Comparison of ENCODE assay signal across 11 mouse cellular contexts in the genomic region with DNA sequence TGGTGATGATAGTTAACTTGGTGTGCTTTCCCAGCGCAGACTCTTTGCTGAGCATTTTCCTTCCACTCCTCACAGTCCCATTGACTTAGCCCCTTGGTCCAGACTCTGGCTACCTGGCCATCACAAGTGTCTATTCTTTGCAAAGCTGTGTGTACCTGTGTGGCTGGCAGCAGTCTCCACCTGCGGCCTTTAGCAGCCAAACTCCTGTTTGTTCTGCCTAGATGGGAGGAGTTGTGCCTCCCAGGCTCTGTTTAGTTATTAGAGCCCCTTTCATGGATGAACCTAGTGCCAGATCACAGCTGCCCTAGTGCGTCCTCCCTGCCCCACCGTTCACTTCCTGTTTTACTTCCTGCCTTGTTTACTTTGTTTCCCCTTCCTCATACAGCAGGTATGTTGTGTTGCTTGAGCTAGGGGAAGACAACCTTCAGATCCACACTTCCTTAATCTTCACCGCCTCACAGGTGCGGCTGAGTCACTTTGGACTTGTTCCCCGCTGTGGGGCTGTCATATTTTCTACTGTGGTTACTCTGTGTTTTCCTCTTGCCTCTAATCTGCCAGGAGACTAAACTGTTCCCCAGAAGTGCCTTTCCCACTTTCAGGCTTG. TPM values are rescaled to one million over a fixed set of nuclear protein-coding genes. Genes with fewer than 3 reads are reported as not detected.
A peak's percentile ranks its signal among the peaks of the same experiment; 100 is the strongest.
DNase-seq lines count a peak whose midpoint lies in the region; ATAC-seq and TF ChIP-seq lines count a peak whose summit lies in the region.
"Had no signal": no experiment of that assay in that cellular context is flagged by ENCODE, and none has a peak within 500 bp of the region (broad histone marks: within the 10 kb centered on the region; RNA-seq: fewer than 3 reads in every experiment).

No protein-coding gene starts in this region.

- H3K4me1 ChIP-seq in lung, adult 2 months (ENCODE audit: control insufficient read depth, insufficient read depth, low read length) = peaks cover 7% of the 10 kb centered on the region
- H3K4me1 ChIP-seq in lung, postnatal 0 days (ENCODE audit: insufficient read depth, low read depth, low read length) = peaks cover 6% of the 10 kb centered on the region; the same call in 1 of the 2 replicates
- H3K4me1 ChIP-seq: embryonic facial prominence, embryonic 15.5 days had no signal

- peak overlapping the region; percentile 20; the same call in 1 of the 2 replicates for H3K27ac ChIP-seq in lung, postnatal 0 days (ENCODE audit: low read length)
- H3K27ac ChIP-seq: embryonic facial prominence, embryonic 15.5 days had no signal

- no peak for TF ChIP-seq EP300 in lung, postnatal 0 days (IDR thresholded peaks at IDR 0.05)

- TF ChIP-seq CTCF in lung, adult 2 months (IDR thresholded peaks at IDR 0.05; ENCODE audit: insufficient read depth, low read length) = no peak
- TF ChIP-seq CTCF in lung, postnatal 0 days (IDR thresholded peaks at IDR 0.05) = no peak

- TF ChIP-seq POLR2A in lung, adult 2 months (IDR thresholded peaks at IDR 0.05; ENCODE audit: borderline replicate concordance, extremely low read depth, low read depth, low read length) = no peak

- H3K4me2 ChIP-seq in lung, postnatal 0 days (replicated peaks; ENCODE audit: low read depth, low read length) = no peak overlapping the region
- H3K4me2 ChIP-seq: embryonic facial prominence, embryonic 15.5 days had no signal

- peak; percentile 46 for ATAC-seq in activated CD4-positive, CD25-positive, alpha-beta regulatory T cell, adult 4 months
- ATAC-seq in lung, postnatal 0 days = no peak

- WGBS in lung, adult 2 months = 47% methylated on average over 7 of the region's 7 CpGs
- 37% methylated on average over 7 of the region's 7 CpGs for WGBS in lung, postnatal 0 days

- no peak overlapping the region for H3K9ac ChIP-seq in lung, postnatal 0 days (replicated peaks; ENCODE audit: low read depth)
- H3K9ac ChIP-seq: embryonic facial prominence, embryonic 15.5 days had no signal

- H3K4me3 ChIP-seq in lung, adult 2 months (replicated peaks; ENCODE audit: extremely low read depth, low read depth, low read length) = no peak overlapping the region
- no peak overlapping the region for H3K4me3 ChIP-seq in lung, postnatal 0 days (ENCODE audit: low read depth, low read length)
- H3K4me3 ChIP-seq: embryonic facial prominence, embryonic 15.5 days had no signal

- intact Hi-C loops in heart, postnatal 25 days (cut with DNase I) = no loop called here

- H3K27me3 ChIP-seq in lung, postnatal 0 days (replicated peaks; ENCODE audit: insufficient read depth, low read length) = no peaks in the 10 kb centered on the region
- H3K27me3 ChIP-seq: embryonic facial prominence, embryonic 15.5 days had no signal

- no peaks in the 10 kb centered on the region for H3K36me3 ChIP-seq in lung, postnatal 0 days (ENCODE audit: insufficient read depth, low read length)
- H3K36me3 ChIP-seq: embryonic facial prominence, embryonic 15.5 days had no signal

- no peaks in the 10 kb centered on the region for H3K9me3 ChIP-seq in lung, postnatal 0 days (ENCODE audit: low read length)
- H3K9me3 ChIP-seq: embryonic facial prominence, embryonic 15.5 days had no signal

- peak; percentile 9 to 18 for DNase-seq in lung, adult 18-20 months
- no peak for DNase-seq in lung, adult 2 months
- no peak for DNase-seq in lung, postnatal 0 days (ENCODE audit: low spot score)
- peak; percentile 51 for DNase-seq in thymus, postnatal 0 days (ENCODE audit: low spot score)
- DNase-seq in left cerebral cortex, adult 8-10 months (ENCODE audit: low spot score in 2 of 2) = no peak
- DNase-seq in left cerebral cortex, adult 18-20 months (ENCODE audit: low spot score in 2 of 2) = no peak
- DNase-seq in heart, postnatal 25 days (ENCODE audit: low spot score) = no peak
- DNase-seq: heart, adult 18-20 months; right cerebral cortex, postnatal 4 days had no signal

RNA-seq across cellular contexts. Expression of a gene that starts 11.3 kb away (rescaled TPM):
- polyA plus RNA-seq in lung, adult 2 months (2012; rRNA removed) = 71.9 and 99.6 TPM in 2 replicates
- 10 to 100 TPM; 84.5 to 98.6 TPM for polyA plus RNA-seq in activated CD4-positive, CD25-positive, alpha-beta regulatory T cell, adult 4 months (2017; shearing (Covaris generic))
- 113 and 129 TPM in 2 replicates for polyA plus RNA-seq in lung, postnatal 0 days (2015; fragmentation: Nextera tagmentation; extraction: Ambion mirVana)
- polyA plus RNA-seq in thymus, postnatal 0 days (2015; fragmentation: Nextera tagmentation; extraction: Ambion mirVana) = 71.1 and 72.1 TPM in 2 replicates
- 100 to 1,000 TPM; 161 to 184 (median 175) TPM for total RNA-seq in left cerebral cortex, adult 8-10 months (2022)
- 100 to 1,000 TPM; 183 to 190 TPM for total RNA-seq in left cerebral cortex, adult 18-20 months (2021)
- total RNA-seq in heart, postnatal 25 days (2021) = 10 to 100 TPM; 88.0 to 92.5 TPM

RNA-seq across cellular contexts. Expression of a gene that starts 11.4 kb away (rescaled TPM):
- 0.36 and 0.78 TPM in 2 replicates for polyA plus RNA-seq in lung, adult 2 months (2012; rRNA removed)
- under 1 TPM in 1 of 2 experiments, not detected in 1; 0.11 TPM for polyA plus RNA-seq in activated CD4-positive, CD25-positive, alpha-beta regulatory T cell, adult 4 months (2017; shearing (Covaris generic))
- 0.11 and 0.18 TPM in 2 replicates for polyA plus RNA-seq in lung, postnatal 0 days (2015; fragmentation: Nextera tagmentation; extraction: Ambion mirVana)
- 0.06 and 0.09 TPM in 2 replicates for polyA plus RNA-seq in thymus, postnatal 0 days (2015; fragmentation: Nextera tagmentation; extraction: Ambion mirVana)
- total RNA-seq in left cerebral cortex, adult 8-10 months (2022) = 1 to 10 TPM in 2 of 4 experiments, under 1 TPM in 2; 0.59 to 1.9 (median 1.00) TPM
- total RNA-seq in left cerebral cortex, adult 18-20 months (2021) = under 1 TPM; 0.63 to 0.74 TPM
- total RNA-seq in heart, postnatal 25 days (2021) = under 1 TPM; 0.17 to 0.18 TPM

RNA-seq across cellular contexts. Expression of a gene that starts 59.3 kb away (rescaled TPM):
- 0.10 and 0.49 TPM in 2 replicates for polyA plus RNA-seq in lung, adult 2 months (2012; rRNA removed)
- 10 to 100 TPM; 39.2 to 40.2 TPM for polyA plus RNA-seq in activated CD4-positive, CD25-positive, alpha-beta regulatory T cell, adult 4 months (2017; shearing (Covaris generic))
- 3.9 and 5.7 TPM in 2 replicates for polyA plus RNA-seq in lung, postnatal 0 days (2015; fragmentation: Nextera tagmentation; extraction: Ambion mirVana)
- polyA plus RNA-seq in thymus, postnatal 0 days (2015; fragmentation: Nextera tagmentation; extraction: Ambion mirVana) = 121 and 134 TPM in 2 replicates
- 1 to 10 TPM in 1 of 4 experiments, under 1 TPM in 3; 0.46 to 1.6 (median 0.56) TPM for total RNA-seq in left cerebral cortex, adult 8-10 months (2022)
- under 1 TPM; 0.28 to 0.70 TPM for total RNA-seq in left cerebral cortex, adult 18-20 months (2021)
- 1 to 10 TPM; 1.1 to 1.5 TPM for total RNA-seq in heart, postnatal 25 days (2021)

RNA-seq across cellular contexts. Expression of a gene that starts 59.4 kb away (rescaled TPM):
- 0.81 and 1.3 TPM in 2 replicates for polyA plus RNA-seq in lung, adult 2 months (2012; rRNA removed)
- polyA plus RNA-seq in activated CD4-positive, CD25-positive, alpha-beta regulatory T cell, adult 4 months (2017; shearing (Covaris generic)) = 10 to 100 TPM in 1 of 2 experiments, 1 to 10 TPM in 1; 7.9 to 10.1 TPM
- 2.8 and 3.0 TPM in 2 replicates for polyA plus RNA-seq in lung, postnatal 0 days (2015; fragmentation: Nextera tagmentation; extraction: Ambion mirVana)
- 28.9 and 33.1 TPM in 2 replicates for polyA plus RNA-seq in thymus, postnatal 0 days (2015; fragmentation: Nextera tagmentation; extraction: Ambion mirVana)
- total RNA-seq in left cerebral cortex, adult 8-10 months (2022) = 1 to 10 TPM in 3 of 4 experiments, under 1 TPM in 1; 0.70 to 2.0 (median 1.1) TPM
- total RNA-seq in left cerebral cortex, adult 18-20 months (2021) = under 1 TPM; 0.33 to 0.53 TPM
- under 1 TPM in 1 of 2 experiments, not detected in 1; 0.34 TPM for total RNA-seq in heart, postnatal 25 days (2021)

Comparison
In these comparisons a context has a peak if more than half of its experiments do, and no peak if none do; other contexts are left out.
1. DNase-seq: peak in lung, adult 18-20 months (2 of 2) and thymus, postnatal 0 days (single experiment); none in lung, adult 2 months (single experiment), lung, postnatal 0 days (single experiment), left cerebral cortex, adult 8-10 months (0 of 2), left cerebral cortex, adult 18-20 months (0 of 2) and heart, postnatal 25 days (single experiment).